ENCODE assay signal across 26 mouse cellular contexts in genomic region chr19:12731950-12732349, GRCm38 (mm10). TPM values are rescaled to one million over a fixed set of nuclear protein-coding genes. Genes with fewer than 3 reads are reported as not detected.
DNase-seq lines count a peak whose midpoint lies in the region; TF ChIP-seq lines count a peak whose summit lies in the region.
"Had no signal": no experiment of that assay in that cellular context is flagged by ENCODE, and none has a peak within 500 bp of the region (broad histone marks: within the 10 kb centered on the region; RNA-seq: fewer than 3 reads in every experiment).

No protein-coding gene starts in this region.

- H3K4me3 ChIP-seq in ES-Bruce4 (ENCODE audit: low read depth, low read length) (no peak overlapping the region), ES-E14 (ENCODE audit: insufficient read depth in 1 of 2, low read depth in 1 of 2, low read length in 2 of 2, poor library complexity in 1 of 2, severe bottlenecking in 1 of 2) (no peak overlapping the region)
- H3K4me3 ChIP-seq: embryonic facial prominence, embryonic 10.5 days; embryonic facial prominence, embryonic 12.5 days; forebrain, embryonic 13.5 days; forebrain, embryonic 15.5 days had no signal

- TF ChIP-seq CTCF in ES-Bruce4 (IDR thresholded peaks at IDR 0.05; ENCODE audit: low read depth, low read length), result no peak

- H3K9me3 ChIP-seq in ES-Bruce4 (replicated peaks; ENCODE audit: control insufficient read depth, insufficient read depth, low read length, poor library complexity, severe bottlenecking), result peaks cover 4% of the 10 kb centered on the region
- H3K9me3 ChIP-seq in ES-E14 (ENCODE audit: control insufficient read depth, insufficient read depth, low read depth, low read length), result no peaks in the 10 kb centered on the region
- H3K9me3 ChIP-seq: embryonic facial prominence, embryonic 10.5 days; embryonic facial prominence, embryonic 12.5 days; forebrain, embryonic 13.5 days; forebrain, embryonic 15.5 days had no signal

- DNase-seq in ES-E14 (ENCODE audit: low read depth, low spot score) (peak; percentile 62), ZHBTc4 (ENCODE audit: low read depth, low spot score) (peak; percentile 83), adipocyte (ENCODE audit: low spot score) (no peak)
- no peak for DNase-seq in cerebellum, postnatal 4 days (ENCODE audit: low spot score in 2 of 2)
- DNase-seq: adrenal gland, adult 8-10 months; adrenal gland, postnatal 14 days; adrenal gland, postnatal 36 days; B cell, adult 2 months; cerebellum, adult 11-12 months; cerebellum, adult 8-10 months; cerebellum, adult 9-11 months; cerebellum, postnatal 14 days; cerebellum, postnatal 36 days; forebrain, postnatal 0 days had no signal

- no peaks in the 10 kb centered on the region for H3K27me3 ChIP-seq in ES-Bruce4 (ENCODE audit: control insufficient read depth, insufficient read depth, low read length, poor library complexity, severe bottlenecking)
- H3K27me3 ChIP-seq: CH12.LX; embryonic facial prominence, embryonic 12.5 days; forebrain, embryonic 13.5 days; forebrain, embryonic 15.5 days had no signal

- in situ Hi-C loops in ES-E14 (cut with MboI; ENCODE audit: low sequenced_read_pairs in 2 of 2, unreplicated experiment in 2 of 2), result no loop called here

- H3K4me1 ChIP-seq in ES-Bruce4 (ENCODE audit: control insufficient read depth, insufficient read depth, low read length) (peaks cover 1% of the 10 kb centered on the region), ES-E14 (ENCODE audit: control insufficient read depth in 2 of 2, insufficient read depth in 2 of 2, low read length in 2 of 2, poor library complexity in 1 of 2) (peaks cover 4 to 14% of the 10 kb centered on the region in 2 experiments; a peak in 3 of 4 replicates)
- H3K4me1 ChIP-seq: embryonic facial prominence, embryonic 10.5 days; embryonic facial prominence, embryonic 12.5 days; forebrain, embryonic 13.5 days; forebrain, embryonic 15.5 days had no signal

- H3K27ac ChIP-seq in ES-Bruce4 (ENCODE audit: insufficient read depth, low read length) (peak overlapping the region; percentile 98), ES-E14 (ENCODE audit: insufficient read depth, low read depth, low read length, poor library complexity, severe bottlenecking) (peak overlapping the region; percentile 61; the same call in 1 of the 2 replicates)
- H3K27ac ChIP-seq: embryonic facial prominence, embryonic 10.5 days; embryonic facial prominence, embryonic 12.5 days; forebrain, embryonic 13.5 days; forebrain, embryonic 15.5 days had no signal

- H3K9ac ChIP-seq in ES-Bruce4 (ENCODE audit: low read depth, poor library complexity, severe bottlenecking), result no peak overlapping the region
- no peak overlapping the region for H3K9ac ChIP-seq in ES-E14 (ENCODE audit: insufficient read depth, low read depth, low read length, poor library complexity, severe bottlenecking)
- H3K9ac ChIP-seq: embryonic facial prominence, embryonic 12.5 days; forebrain, embryonic 13.5 days; forebrain, embryonic 15.5 days; forebrain, postnatal 0 days had no signal

- no peak for TF ChIP-seq POLR2A in ES-Bruce4 (IDR thresholded peaks at IDR 0.05; ENCODE audit: insufficient read depth, low read length)

- TF ChIP-seq EP300 in ES-Bruce4 (IDR thresholded peaks at IDR 0.05; ENCODE audit: insufficient read depth, low read depth, low read length), result no peak

- no peaks in the 10 kb centered on the region; the same call in 1 of the 2 replicates for H3K36me3 ChIP-seq in ES-Bruce4 (ENCODE audit: control insufficient read depth, insufficient read depth, low read length, poor library complexity, severe bottlenecking)
- no peaks in the 10 kb centered on the region for H3K36me3 ChIP-seq in ES-E14 (ENCODE audit: control insufficient read depth, insufficient read depth, low read length, poor library complexity, severe bottlenecking)
- H3K36me3 ChIP-seq: embryonic facial prominence, embryonic 10.5 days; embryonic facial prominence, embryonic 12.5 days; forebrain, embryonic 15.5 days had no signal

TF ChIP-seq in ES-E14, 5 proteins besides CTCF, POLR2A, EP300 and RAD21:
- TF ChIP-seq CHD2 (IDR thresholded peaks at IDR 0.05; ENCODE audit: low read depth, low read length), result peak; percentile 77
- no peak for TF ChIP-seq MAFK (IDR thresholded peaks at IDR 0.05; ENCODE audit: insufficient read depth, low read depth, low read length)

RNA-seq across cellular contexts. Expression of gene Cntf, which starts 33.5 kb away (rescaled TPM):
- polyA plus RNA-seq in ES-Bruce4 (2011; ENCODE audit: insufficient read depth, insufficient read length, low read depth, missing spikeins), result 6.4 and 6.7 TPM in 2 replicates
- total RNA-seq in ES-E14 (2012; rRNA removed), result 6.9 and 12.1 TPM in 2 replicates

RNA-seq across cellular contexts. Expression of gene Keg1, which starts 36.4 kb away (rescaled TPM):
- not detected in 2 replicates for polyA plus RNA-seq in ES-Bruce4 (2011; ENCODE audit: insufficient read depth, insufficient read length, low read depth, missing spikeins)
- total RNA-seq in ES-E14 (2012; rRNA removed), result not detected in 2 replicates
- total RNA-seq: adrenal gland, postnatal 36 days; CH12.LX; forebrain, postnatal 0 days; MEL had no signal
- polyA plus RNA-seq: CD4-positive, CD25-positive, alpha-beta regulatory T cell, adult 4 months; cortical plate, adult 2 months; embryonic facial prominence, embryonic 10.5 days; embryonic facial prominence, embryonic 12.5 days; embryonic facial prominence, embryonic 14.5 days; forebrain, embryonic 11.5 days; forebrain, embryonic 13.5 days; forebrain, embryonic 15.5 days; forebrain, postnatal 0 days had no signal

RNA-seq across cellular contexts. Expression of gene Olfr1443, which starts 54.0 kb away (rescaled TPM):
- not detected in 2 replicates for polyA plus RNA-seq in ES-Bruce4 (2011; ENCODE audit: insufficient read depth, insufficient read length, low read depth, missing spikeins)
- total RNA-seq in ES-E14 (2012; rRNA removed), result not detected in 2 replicates
- total RNA-seq: adrenal gland, adult 18-20 months; adrenal gland, adult 8-10 months; adrenal gland, postnatal 14 days; adrenal gland, postnatal 36 days; CH12.LX; forebrain, postnatal 0 days; MEL had no signal
- polyA plus RNA-seq: CD4-positive, CD25-positive, alpha-beta regulatory T cell, adult 4 months; cortical plate, adult 2 months; embryonic facial prominence, embryonic 10.5 days; embryonic facial prominence, embryonic 12.5 days; embryonic facial prominence, embryonic 14.5 days; forebrain, embryonic 11.5 days; forebrain, embryonic 13.5 days; forebrain, embryonic 15.5 days; forebrain, postnatal 0 days had no signal

Comparison
In these comparisons a context has a peak if more than half of its experiments do, and no peak if none do; other contexts are left out.
1. DNase-seq: peak in ES-E14 (single experiment) and ZHBTc4 (single experiment); none in cerebellum, postnatal 4 days (0 of 2) and adipocyte (single experiment).